ENCODE assay signal across 16 mouse cellular contexts in the genomic region with DNA sequence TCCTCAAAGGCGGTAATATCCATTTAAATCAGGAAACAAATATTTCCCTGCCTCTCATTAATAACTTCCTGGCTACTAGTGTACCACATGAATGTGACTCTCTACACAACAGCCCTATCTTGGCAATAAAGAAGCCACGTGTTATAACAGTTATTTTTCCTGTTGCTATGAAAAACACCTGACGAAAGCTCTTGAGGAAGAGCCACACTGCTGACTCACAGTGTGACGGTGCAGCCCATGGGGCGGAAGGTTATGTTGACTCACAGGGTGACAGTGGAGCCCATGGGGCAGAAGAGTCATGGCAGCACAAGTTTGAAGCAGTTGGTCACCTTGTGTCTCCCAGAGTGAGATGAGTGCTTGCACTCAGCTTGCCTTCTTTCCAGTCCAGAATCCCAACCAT. TPM values are rescaled to one million over a fixed set of nuclear protein-coding genes. Genes with fewer than 3 reads are reported as not detected.
A peak's percentile ranks its signal among the peaks of the same experiment; 100 is the strongest.
DNase-seq lines count a peak whose midpoint lies in the region; ATAC-seq and TF ChIP-seq lines count a peak whose summit lies in the region.
"Had no signal": no experiment of that assay in that cellular context is flagged by ENCODE, and none has a peak within 500 bp of the region (broad histone marks: within the 10 kb centered on the region; RNA-seq: fewer than 3 reads in every experiment).

No protein-coding gene starts in this region.

- H3K9ac ChIP-seq in liver, embryonic 14.5 days (replicated peaks) = no peak overlapping the region
- H3K9ac ChIP-seq in stomach, embryonic 16.5 days (ENCODE audit: low read length) = no peak overlapping the region
- H3K9ac ChIP-seq: neural tube, embryonic 12.5 days; stomach, embryonic 15.5 days had no signal

- H3K4me1 ChIP-seq in liver, embryonic 14.5 days (replicated peaks; ENCODE audit: control insufficient read depth in 2 of 2, insufficient read depth in 2 of 2, low read length in 1 of 2) = peaks cover 3 to 22% of the 10 kb centered on the region in 2 experiments
- H3K4me1 ChIP-seq in stomach, embryonic 16.5 days (ENCODE audit: control insufficient read depth, insufficient read depth, low read length) = 0 out of 2 replicates have a peak, but pooled peaks cover 2% of the 10 kb centered on the region
- H3K4me1 ChIP-seq: neural tube, embryonic 12.5 days; stomach, embryonic 15.5 days had no signal

- H3K27me3 ChIP-seq in liver, embryonic 14.5 days (ENCODE audit: control insufficient read depth, insufficient read depth, low read length) = no peaks in the 10 kb centered on the region
- H3K27me3 ChIP-seq in stomach, embryonic 16.5 days (ENCODE audit: control insufficient read depth, insufficient read depth, low read length) = no peaks in the 10 kb centered on the region
- H3K27me3 ChIP-seq: neural tube, embryonic 12.5 days; stomach, embryonic 15.5 days had no signal

- no peak overlapping the region for H3K4me3 ChIP-seq in liver, embryonic 14.5 days (ENCODE audit: insufficient read depth in 1 of 2, low read depth in 2 of 2, low read length in 2 of 2)
- no peak overlapping the region for H3K4me3 ChIP-seq in stomach, embryonic 16.5 days (replicated peaks; ENCODE audit: low read length)
- H3K4me3 ChIP-seq: neural tube, embryonic 12.5 days; stomach, embryonic 15.5 days had no signal

- H3K27ac ChIP-seq in liver, embryonic 14.5 days = no peak overlapping the region; the same call in 1 of the 2 replicates
- H3K27ac ChIP-seq in stomach, embryonic 16.5 days (ENCODE audit: low read length) = no peak overlapping the region
- H3K27ac ChIP-seq: kidney, postnatal 0 days; neural tube, embryonic 12.5 days; stomach, embryonic 15.5 days had no signal

- no peak overlapping the region for H3K4me2 ChIP-seq in liver, embryonic 14.5 days (ENCODE audit: low read depth)
- no peak overlapping the region for H3K4me2 ChIP-seq in stomach, embryonic 16.5 days (ENCODE audit: low read depth, low read length)
- H3K4me2 ChIP-seq: neural tube, embryonic 12.5 days; stomach, embryonic 15.5 days had no signal

- no peaks in the 10 kb centered on the region for H3K36me3 ChIP-seq in liver, embryonic 14.5 days (replicated peaks; ENCODE audit: control insufficient read depth, insufficient read depth, low read depth)
- H3K36me3 ChIP-seq in stomach, embryonic 16.5 days (ENCODE audit: control insufficient read depth, insufficient read depth, low read length) = no peaks in the 10 kb centered on the region
- H3K36me3 ChIP-seq: neural tube, embryonic 12.5 days; stomach, embryonic 15.5 days had no signal

- WGBS in liver, embryonic 14.5 days (ENCODE audit: insufficient replicate concordance) = 32% methylated on average over 5 of the region's 5 CpGs
- 65% methylated on average over 5 of the region's 5 CpGs for WGBS in stomach, embryonic 16.5 days

- no peak for TF ChIP-seq EP300 in liver, embryonic 14.5 days (IDR thresholded peaks at IDR 0.05; ENCODE audit: low read depth)

- ATAC-seq in liver, embryonic 14.5 days (ENCODE audit: insufficient read depth) = peak; percentile 63; the same call in 1 of the 2 replicates
- ATAC-seq in stomach, embryonic 16.5 days (ENCODE audit: insufficient read depth, low FRiP score) = peak; percentile 21; the same call in 1 of the 2 replicates

- peak; percentile 38 for DNase-seq in urinary bladder, postnatal 14 days (ENCODE audit: low spot score)
- no peak for DNase-seq in urinary bladder, postnatal 4 days (ENCODE audit: low spot score in 2 of 2)
- peak; percentile 34 to 43 for DNase-seq in adrenal gland, postnatal 36 days
- peak in 1 of 3 experiments; percentile 59 for DNase-seq in liver, embryonic 14.5 days (ENCODE audit: low read depth in 3 of 3, low spot score in 3 of 3)
- no peak for DNase-seq in yolk sac, embryonic 10.5 days (ENCODE audit: low spot score)
- no peak for DNase-seq in layer of hippocampus, adult 9-11 months
- DNase-seq in cerebellum, adult 11-12 months = no peak
- DNase-seq: gastrocnemius, postnatal 25 days; heart, postnatal 10 days; right cerebral cortex, adult 18-20 months had no signal

- H3K9me3 ChIP-seq in liver, embryonic 14.5 days (ENCODE audit: control insufficient read depth, low read length) = no peaks in the 10 kb centered on the region
- no peaks in the 10 kb centered on the region for H3K9me3 ChIP-seq in stomach, embryonic 16.5 days (replicated peaks; ENCODE audit: control insufficient read depth, low read length)
- H3K9me3 ChIP-seq: neural tube, embryonic 12.5 days; stomach, embryonic 15.5 days had no signal

- no peak for TF ChIP-seq CTCF in liver, embryonic 14.5 days (IDR thresholded peaks at IDR 0.05; ENCODE audit: low read depth)

RNA-seq across cellular contexts. Expression of gene Gm11027, which starts 5.7 kb away (rescaled TPM):
- not detected for total RNA-seq in adrenal gland, postnatal 36 days (2021)
- not detected in 2 replicates for polyA plus RNA-seq in liver, embryonic 14.5 days (2012; rRNA removed)
- polyA plus RNA-seq in liver, embryonic 14.5 days (2014; fragmentation: Nextera tagmentation; extraction: Ambion mirVana) = not detected in 2 replicates
- polyA plus RNA-seq in stomach, embryonic 16.5 days (2015; fragmentation: Nextera tagmentation; extraction: Ambion mirVana) = not detected in 2 replicates
- total RNA-seq: gastrocnemius, postnatal 25 days; heart, postnatal 10 days; left cerebral cortex, postnatal 10 days had no signal
- polyA plus RNA-seq: cortical plate, adult 2 months; kidney, postnatal 0 days; neural tube, embryonic 12.5 days; stomach, embryonic 15.5 days had no signal

RNA-seq across cellular contexts. Expression of gene Wdr60, which starts 6.6 kb away (rescaled TPM):
- total RNA-seq in adrenal gland, postnatal 36 days (2021) = 10 to 100 TPM; 10.5 to 12.3 TPM
- 1.9 and 2.2 TPM in 2 replicates for polyA plus RNA-seq in liver, embryonic 14.5 days (2012; rRNA removed)
- polyA plus RNA-seq in liver, embryonic 14.5 days (2014; fragmentation: Nextera tagmentation; extraction: Ambion mirVana) = 2.1 and 2.3 TPM in 2 replicates
- polyA plus RNA-seq in stomach, embryonic 16.5 days (2015; fragmentation: Nextera tagmentation; extraction: Ambion mirVana) = 18.6 and 19.0 TPM in 2 replicates

RNA-seq across cellular contexts. Expression of gene Esyt2, which starts 11.5 kb away (rescaled TPM):
- 10 to 100 TPM; 58.3 to 64.6 TPM for total RNA-seq in adrenal gland, postnatal 36 days (2021)
- 4.7 and 6.3 TPM in 2 replicates for polyA plus RNA-seq in liver, embryonic 14.5 days (2012; rRNA removed)
- 10.4 and 12.7 TPM in 2 replicates for polyA plus RNA-seq in liver, embryonic 14.5 days (2014; fragmentation: Nextera tagmentation; extraction: Ambion mirVana)
- 25.6 and 28.7 TPM in 2 replicates for polyA plus RNA-seq in stomach, embryonic 16.5 days (2015; fragmentation: Nextera tagmentation; extraction: Ambion mirVana)

Comparison
In these comparisons a context has a peak if more than half of its experiments do, and no peak if none do; other contexts are left out.
1. DNase-seq: peak in urinary bladder, postnatal 14 days (single experiment) and adrenal gland, postnatal 36 days (2 of 2); none in urinary bladder, postnatal 4 days (0 of 2), yolk sac, embryonic 10.5 days (single experiment), layer of hippocampus, adult 9-11 months (single experiment) and cerebellum, adult 11-12 months (single experiment).